Mouse (Mus musculus): ENCODE results near the gene Adprhl1.

DNA sequence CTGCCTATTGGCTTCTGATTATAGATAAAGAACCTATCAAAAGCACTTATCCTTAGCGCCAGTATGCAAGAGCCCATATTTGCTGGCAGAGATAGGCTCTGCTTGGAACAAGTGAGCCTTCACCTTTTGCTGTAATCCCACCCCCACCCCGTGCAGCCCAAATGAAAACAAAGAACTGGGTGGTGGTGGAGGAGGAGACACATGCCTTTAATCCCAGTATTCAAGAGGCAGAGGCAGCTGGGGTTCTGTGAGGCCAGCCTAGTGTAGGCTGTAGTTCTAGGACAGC is 72.3 kb downstream of the Adprhl1 start:
- TF ChIP-seq CTCF (IDR thresholded peaks at IDR 0.05; ENCODE audit: low read depth) (no peak), EP300 (IDR thresholded peaks at IDR 0.05; ENCODE audit: low read depth) (no peak)
